Comparison of ENCODE assay signal across 20 mouse cellular contexts in genomic region chr6:145056102-145056501, GRCm38 (mm10). TPM values are rescaled to one million over a fixed set of nuclear protein-coding genes. Genes with fewer than 3 reads are reported as not detected.
DNase-seq lines count a peak whose midpoint lies in the region; ATAC-seq and TF ChIP-seq lines count a peak whose summit lies in the region.
"Had no signal": no experiment of that assay in that cellular context is flagged by ENCODE, and none has a peak within 500 bp of the region (broad histone marks: within the 10 kb centered on the region; RNA-seq: fewer than 3 reads in every experiment).

No protein-coding gene starts in this region.

- H3K4me1 ChIP-seq in kidney, postnatal 0 days (replicated peaks; ENCODE audit: insufficient read depth, low read length): no peaks in the 10 kb centered on the region
- H3K4me1 ChIP-seq in kidney, adult 2 months (ENCODE audit: control insufficient read depth, insufficient read depth, low read length): no peaks in the 10 kb centered on the region
- peaks cover 4 to 10% of the 10 kb centered on the region in 2 experiments; a peak in 3 of 4 replicates for H3K4me1 ChIP-seq in ES-E14 (ENCODE audit: control insufficient read depth in 2 of 2, insufficient read depth in 2 of 2, low read length in 2 of 2, poor library complexity in 1 of 2)
- H3K4me1 ChIP-seq: heart, embryonic 15.5 days had no signal

- no peaks in the 10 kb centered on the region for H3K36me3 ChIP-seq in kidney, postnatal 0 days (ENCODE audit: insufficient read depth, low read length)
- H3K36me3 ChIP-seq in kidney, adult 2 months (ENCODE audit: control insufficient read depth, insufficient read depth, low read length): no peaks in the 10 kb centered on the region
- peaks cover 27% of the 10 kb centered on the region for H3K36me3 ChIP-seq in ES-E14 (ENCODE audit: control insufficient read depth, insufficient read depth, low read length, poor library complexity, severe bottlenecking)
- H3K36me3 ChIP-seq: G1E; heart, embryonic 15.5 days had no signal

- H3K9me3 ChIP-seq in kidney, postnatal 0 days (replicated peaks; ENCODE audit: low read length): no peaks in the 10 kb centered on the region
- H3K9me3 ChIP-seq in ES-E14 (ENCODE audit: control insufficient read depth, insufficient read depth, low read depth, low read length): no peaks in the 10 kb centered on the region
- H3K9me3 ChIP-seq: embryonic facial prominence, embryonic 10.5 days; heart, embryonic 15.5 days had no signal

- H3K4me2 ChIP-seq in kidney, postnatal 0 days (ENCODE audit: low read length): no peak overlapping the region
- H3K4me2 ChIP-seq: heart, embryonic 15.5 days; hindbrain, embryonic 14.5 days had no signal

- in situ Hi-C loops in ES-E14 (cut with MboI; ENCODE audit: low sequenced_read_pairs in 2 of 2, unreplicated experiment in 2 of 2): no loop called here

- no peaks in the 10 kb centered on the region for H3K27me3 ChIP-seq in kidney, postnatal 0 days (ENCODE audit: insufficient read depth, low read length)
- no peaks in the 10 kb centered on the region for H3K27me3 ChIP-seq in kidney, adult 2 months (replicated peaks; ENCODE audit: control insufficient read depth, insufficient read depth, low read length)
- H3K27me3 ChIP-seq: heart, embryonic 15.5 days had no signal

- no peak for TF ChIP-seq CTCF in kidney, postnatal 0 days (IDR thresholded peaks at IDR 0.05; ENCODE audit: low read depth)
- TF ChIP-seq CTCF in kidney, adult 2 months (conservative IDR thresholded peaks at IDR 0.05; ENCODE audit: insufficient read depth, insufficient read length, low read depth, low read length): no peak

- no peak overlapping the region for H3K27ac ChIP-seq in kidney, postnatal 0 days
- no peak overlapping the region for H3K27ac ChIP-seq in kidney, adult 2 months (ENCODE audit: insufficient read depth, low read depth, low read length)
- H3K27ac ChIP-seq in ES-E14 (ENCODE audit: insufficient read depth, low read depth, low read length, poor library complexity, severe bottlenecking): peak overlapping the region; percentile 23; the same call in 1 of the 2 replicates
- H3K27ac ChIP-seq: embryonic facial prominence, embryonic 10.5 days; gastrocnemius, adult 2 months; heart, embryonic 15.5 days; hindbrain, embryonic 14.5 days had no signal

- TF ChIP-seq POLR2A in kidney, adult 2 months (IDR thresholded peaks at IDR 0.05; ENCODE audit: low read depth, low read length): no peak

- ATAC-seq in kidney, postnatal 0 days (replicated peaks; ENCODE audit: low FRiP score, low read depth): peak; percentile 49; the same call in 1 of the 2 replicates
- 0 out of 2 replicates have a peak, but pooled peaks have one; percentile 22 for ATAC-seq in granulocyte monocyte progenitor cell, adult 5-6 weeks (replicated peaks; ENCODE audit: poor library complexity, severe bottlenecking)
- ATAC-seq: activated CD4-positive, CD25-positive, alpha-beta regulatory T cell, adult 4 months; forebrain, embryonic 14.5 days had no signal

- intact Hi-C loops in left cerebral cortex, postnatal 4 days (cut with DNase I): no loop called here

- peak; percentile 26 for DNase-seq in kidney, adult 11 months
- no peak for DNase-seq in kidney, postnatal 14 days
- DNase-seq in kidney, postnatal 0 days (ENCODE audit: low spot score): no peak
- no peak for DNase-seq in kidney, adult 2 months
- no peak for DNase-seq in ES-E14 (ENCODE audit: low read depth, low spot score)
- DNase-seq in left cerebral cortex, postnatal 4 days: no peak
- DNase-seq: adrenal gland, postnatal 14 days; cerebellum, adult 11-12 months; cerebellum, adult 9-10 months; gastrocnemius, adult 2 months; gastrocnemius, postnatal 25 days; heart, adult 11 months; heart, postnatal 14 days had no signal

- H3K9ac ChIP-seq in kidney, postnatal 0 days (ENCODE audit: low read depth, low read length): no peak overlapping the region
- no peak overlapping the region for H3K9ac ChIP-seq in ES-E14 (ENCODE audit: insufficient read depth, low read depth, low read length, poor library complexity, severe bottlenecking)
- H3K9ac ChIP-seq: heart, embryonic 15.5 days; hindbrain, embryonic 14.5 days had no signal

- no peak overlapping the region for H3K4me3 ChIP-seq in kidney, postnatal 0 days (replicated peaks; ENCODE audit: low read depth, low read length)
- H3K4me3 ChIP-seq in kidney, adult 2 months (ENCODE audit: insufficient read depth, low read depth, low read length): no peak overlapping the region
- no peak overlapping the region for H3K4me3 ChIP-seq in ES-E14 (ENCODE audit: insufficient read depth in 1 of 2, low read depth in 1 of 2, low read length in 2 of 2, poor library complexity in 1 of 2, severe bottlenecking in 1 of 2)
- H3K4me3 ChIP-seq: embryonic facial prominence, embryonic 10.5 days; gastrocnemius, adult 2 months; heart, embryonic 15.5 days had no signal

- WGBS in kidney, postnatal 0 days: 39% methylated on average over 4 of the region's 4 CpGs
- 40% methylated on average over 4 of the region's 4 CpGs for WGBS in kidney, adult 2 months

TF ChIP-seq in ES-E14, 5 proteins besides CTCF, POLR2A, EP300 and RAD21:
- TF ChIP-seq MAFK (IDR thresholded peaks at IDR 0.05; ENCODE audit: insufficient read depth, low read depth, low read length): 0 out of 2 replicates have a peak, but pooled peaks have one; percentile 13
- TF ChIP-seq ZC3H11A (IDR thresholded peaks at IDR 0.05; ENCODE audit: borderline replicate concordance, low read depth, low read length): no peak
- TF ChIP-seq HCFC1 (IDR thresholded peaks at IDR 0.05; ENCODE audit: borderline replicate concordance, insufficient read depth, low read length): no peak
TF ChIP-seq in ES-E14: peak in this region for 1.

RNA-seq across cellular contexts. Expression of gene Bcat1, which starts 19.9 kb away (rescaled TPM):
- 5.8 TPM in 2 replicates for polyA plus RNA-seq in kidney, postnatal 0 days (2015; fragmentation: Nextera tagmentation; extraction: Ambion mirVana)
- 10.0 and 10.2 TPM in 2 replicates for polyA plus RNA-seq in kidney, adult 2 months (2012; rRNA removed)
- 121 and 180 TPM in 2 replicates for total RNA-seq in ES-E14 (2012; rRNA removed)
- 0.52 TPM in 1 of 2 replicates, not detected in the other for total RNA-seq in granulocyte monocyte progenitor cell, adult 5-6 weeks (2014; fragmentation: Nextera tagmentation)
- total RNA-seq in granulocyte monocyte progenitor cell, adult 5-6 weeks (2017): 2.1 and 7.0 TPM in 2 replicates
- total RNA-seq in left cerebral cortex, postnatal 4 days (2021): 10 to 100 TPM; 81.0 to 88.8 TPM
- polyA plus RNA-seq: G1E had no signal

RNA-seq across cellular contexts. Expression of gene Lrmp, which starts 59.4 kb away (rescaled TPM):
- 0.87 and 1.0 TPM in 2 replicates for polyA plus RNA-seq in kidney, postnatal 0 days (2015; fragmentation: Nextera tagmentation; extraction: Ambion mirVana)
- 2.8 and 6.4 TPM in 2 replicates for polyA plus RNA-seq in kidney, adult 2 months (2012; rRNA removed)
- total RNA-seq in ES-E14 (2012; rRNA removed): 8.6 and 10.4 TPM in 2 replicates
- 64.7 and 94.7 TPM in 2 replicates for total RNA-seq in granulocyte monocyte progenitor cell, adult 5-6 weeks (2014; fragmentation: Nextera tagmentation)
- total RNA-seq in granulocyte monocyte progenitor cell, adult 5-6 weeks (2017): 108 and 121 TPM in 2 replicates
- 1 to 10 TPM; 1.4 to 1.8 TPM for total RNA-seq in left cerebral cortex, postnatal 4 days (2021)

Comparison
In these comparisons a context has a peak if more than half of its experiments do, and no peak if none do; other contexts are left out.
1. RNA of gene Bcat1, which starts 19.9 kb away (total RNA-seq): 121 to 180 TPM in ES-E14 and 81.0 to 88.8 TPM in left cerebral cortex, postnatal 4 days; 0.52 to 7.0 TPM in granulocyte monocyte progenitor cell, adult 5-6 weeks; every median in the first group is over 10 times any median in the second.